9 mouse cellular contexts compared by ENCODE assay signal in genomic region chr5:107867970-107868904, GRCm38 (mm10). TPM values are rescaled to one million over a fixed set of nuclear protein-coding genes. Genes with fewer than 3 reads are reported as not detected.
DNase-seq lines count a peak whose midpoint lies in the region; ATAC-seq and TF ChIP-seq lines count a peak whose summit lies in the region.
"Had no signal": no experiment of that assay in that cellular context is flagged by ENCODE, and none has a peak within 500 bp of the region (broad histone marks: within the 10 kb centered on the region; RNA-seq: fewer than 3 reads in every experiment).

No protein-coding gene starts in this region.

- no peaks in the 10 kb centered on the region for H3K36me3 ChIP-seq in ES-E14 (ENCODE audit: control insufficient read depth, insufficient read depth, low read length, poor library complexity, severe bottlenecking)
- no peaks in the 10 kb centered on the region for H3K36me3 ChIP-seq in forebrain, embryonic 13.5 days (ENCODE audit: poor library complexity, severe bottlenecking)

- WGBS in forebrain, embryonic 13.5 days: under 1% methylated on average over 64 of the region's 82 CpGs

- peak overlapping the region; percentile 96 to 98 for H3K4me3 ChIP-seq in ES-E14 (ENCODE audit: insufficient read depth in 1 of 2, low read depth in 1 of 2, low read length in 2 of 2, poor library complexity in 1 of 2, severe bottlenecking in 1 of 2)
- H3K4me3 ChIP-seq in forebrain, embryonic 13.5 days: peak overlapping the region; percentile 84

- H3K4me2 ChIP-seq in forebrain, embryonic 13.5 days: peak overlapping the region; percentile 75

- intact Hi-C loops in heart, postnatal 25 days (cut with DNase I): loop anchor here (2.0 kb wide), 1 partner anchor 33 kb away; the partner anchor contains the start of gene Rpl5

- peak overlapping the region; percentile 89 for H3K27ac ChIP-seq in ES-E14 (ENCODE audit: insufficient read depth, low read depth, low read length, poor library complexity, severe bottlenecking)
- peak overlapping the region; percentile 94 for H3K27ac ChIP-seq in forebrain, embryonic 13.5 days

- ATAC-seq in forebrain, embryonic 13.5 days: peak; percentile 73

- H3K27me3 ChIP-seq in forebrain, embryonic 13.5 days: peaks cover 5% of the 10 kb centered on the region; the same call in 1 of the 2 replicates

- peak overlapping the region; percentile 97 for H3K9ac ChIP-seq in ES-E14 (ENCODE audit: insufficient read depth, low read depth, low read length, poor library complexity, severe bottlenecking)
- peak overlapping the region; percentile 91 for H3K9ac ChIP-seq in forebrain, embryonic 13.5 days

- in situ Hi-C loops in ES-E14 (cut with MboI; ENCODE audit: low sequenced_read_pairs in 2 of 2, unreplicated experiment in 2 of 2): no loop called here

- H3K4me1 ChIP-seq in ES-E14 (ENCODE audit: control insufficient read depth in 2 of 2, insufficient read depth in 2 of 2, low read length in 2 of 2, poor library complexity in 1 of 2): peaks cover 6 to 9% of the 10 kb centered on the region in 2 experiments; a peak in 3 of 4 replicates
- no peaks in the 10 kb centered on the region for H3K4me1 ChIP-seq in forebrain, embryonic 13.5 days

- no peaks in the 10 kb centered on the region for H3K9me3 ChIP-seq in ES-E14 (ENCODE audit: control insufficient read depth, insufficient read depth, low read depth, low read length)
- no peaks in the 10 kb centered on the region for H3K9me3 ChIP-seq in forebrain, embryonic 13.5 days (replicated peaks)

- peak; percentile 21 for DNase-seq in ES-E14 (ENCODE audit: low read depth, low spot score)
- DNase-seq in c-Kit-positive CD71-positive TER-119-negative erythroid progenitor cells, embryonic 14.5 days (ENCODE audit: low read depth): peak; percentile 55
- peak; percentile 42 for DNase-seq in heart, postnatal 25 days (ENCODE audit: low spot score)
- DNase-seq in layer of hippocampus, postnatal 10 days (ENCODE audit: low spot score in 2 of 2): peak; percentile 56 to 58
- DNase-seq in lung, postnatal 4 days: peak; percentile 70 to 73
- peak; percentile 54 for DNase-seq in retina, embryonic 14.5 days (ENCODE audit: low spot score)
- DNase-seq in urinary bladder, adult 2 months (ENCODE audit: low spot score): peak; percentile 53

TF ChIP-seq in ES-E14, 5 proteins besides CTCF, POLR2A, EP300 and RAD21:
- TF ChIP-seq MAFK (IDR thresholded peaks at IDR 0.05; ENCODE audit: insufficient read depth, low read depth, low read length): no peak
- peak; percentile 57; the same call in 1 of the 2 replicates for TF ChIP-seq ZNF384 (IDR thresholded peaks at IDR 0.05; ENCODE audit: low read depth, low read length)

RNA-seq across cellular contexts. Expression of gene Evi5, which starts 6.7 kb away (rescaled TPM):
- 35.8 and 44.1 TPM in 2 replicates for total RNA-seq in ES-E14 (2012; rRNA removed)
- 46.5 and 51.7 TPM in 2 replicates for polyA plus RNA-seq in forebrain, embryonic 13.5 days (2015; fragmentation: Nextera tagmentation; extraction: Ambion mirVana)
- total RNA-seq in heart, postnatal 25 days (2021): 10 to 100 TPM; 17.9 to 22.1 TPM
- 10 to 100 TPM; 72.6 to 79.7 TPM for total RNA-seq in layer of hippocampus, postnatal 10 days (2021)
- polyA plus RNA-seq in urinary bladder, adult 2 months (2012; rRNA removed): 22.4 and 25.8 TPM in 2 replicates

RNA-seq across cellular contexts. Expression of gene Rpl5, which starts 32.1 kb away (rescaled TPM):
- 752 and 756 TPM in 2 replicates for total RNA-seq in ES-E14 (2012; rRNA removed)
- 76.0 and 78.1 TPM in 2 replicates for polyA plus RNA-seq in forebrain, embryonic 13.5 days (2015; fragmentation: Nextera tagmentation; extraction: Ambion mirVana)
- 10 to 100 TPM; 30.6 to 34.7 TPM for total RNA-seq in heart, postnatal 25 days (2021)
- total RNA-seq in layer of hippocampus, postnatal 10 days (2021): 100 to 1,000 TPM; 133 to 138 TPM
- polyA plus RNA-seq in urinary bladder, adult 2 months (2012; rRNA removed): 155 and 183 TPM in 2 replicates

RNA-seq across cellular contexts. Expression of gene Ube2d2b, which starts 38.3 kb away (rescaled TPM):
- 0.16 and 0.27 TPM in 2 replicates for total RNA-seq in ES-E14 (2012; rRNA removed)
- 0.15 and 0.24 TPM in 2 replicates for polyA plus RNA-seq in forebrain, embryonic 13.5 days (2015; fragmentation: Nextera tagmentation; extraction: Ambion mirVana)
- not detected for total RNA-seq in heart, postnatal 25 days (2021)
- not detected for total RNA-seq in layer of hippocampus, postnatal 10 days (2021)
- polyA plus RNA-seq in urinary bladder, adult 2 months (2012; rRNA removed): not detected in 2 replicates
- total RNA-seq: layer of hippocampus, adult 18-20 months had no signal

Comparison
In these comparisons a context has a peak if more than half of its experiments do, and no peak if none do; other contexts are left out.
1. Peak in every context shown above with its lines: DNase-seq, ATAC-seq, H3K4me3 ChIP-seq and H3K27ac ChIP-seq.
2. DNase-seq: peak in every context shown above with its lines; median percentile 72 in lung, postnatal 4 days; 57 in layer of hippocampus, postnatal 10 days; 55 in c-Kit-positive CD71-positive TER-119-negative erythroid progenitor cells, embryonic 14.5 days; 54 in retina, embryonic 14.5 days; 53 in urinary bladder, adult 2 months; 42 in heart, postnatal 25 days; 21 in ES-E14.